ENCODE assay signal across 7 mouse cellular contexts in the genomic region with DNA sequence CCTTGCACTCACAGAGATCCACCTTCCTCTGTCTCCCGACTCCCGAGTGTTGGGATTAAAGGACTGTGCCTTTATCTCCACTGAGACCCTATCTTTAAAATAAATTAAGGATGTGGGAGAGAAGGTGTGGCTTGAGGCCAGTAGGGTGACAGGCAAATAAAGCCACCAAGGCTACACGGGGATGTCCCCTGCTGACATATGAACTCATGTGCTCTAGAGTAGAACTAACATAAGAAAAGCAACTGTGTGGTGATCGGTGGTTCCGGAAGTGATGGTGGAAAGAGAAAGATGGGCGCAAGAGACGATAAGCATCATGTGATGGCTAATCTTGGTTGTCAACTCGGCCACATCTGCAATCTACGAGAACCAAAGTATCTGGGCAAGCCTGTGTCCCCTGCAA. TPM values are rescaled to one million over a fixed set of nuclear protein-coding genes. Genes with fewer than 3 reads are reported as not detected.
DNase-seq lines count a peak whose midpoint lies in the region; ATAC-seq and TF ChIP-seq lines count a peak whose summit lies in the region.

No protein-coding gene starts in this region.

- no peaks in the 10 kb centered on the region for H3K4me1 ChIP-seq in forebrain, postnatal 0 days (ENCODE audit: insufficient read depth)
- peaks cover 9% of the 10 kb centered on the region; the same call in 1 of the 2 replicates for H3K4me1 ChIP-seq in liver, embryonic 16.5 days (ENCODE audit: control insufficient read depth, low read depth, low read length)
- no peaks in the 10 kb centered on the region for H3K4me1 ChIP-seq in stomach, postnatal 0 days (replicated peaks; ENCODE audit: control insufficient read depth, insufficient read depth)

- H3K9ac ChIP-seq in forebrain, postnatal 0 days: peak overlapping the region; percentile 59; the same call in 1 of the 2 replicates
- no peak overlapping the region for H3K9ac ChIP-seq in liver, embryonic 16.5 days (ENCODE audit: low read depth, low read length)
- H3K9ac ChIP-seq in stomach, postnatal 0 days (ENCODE audit: low read length): 0 out of 2 replicates have a peak overlapping the region, but pooled peaks have one; percentile 18

- peaks cover 9% of the 10 kb centered on the region for H3K36me3 ChIP-seq in forebrain, postnatal 0 days (ENCODE audit: insufficient read depth)
- peaks cover 13% of the 10 kb centered on the region for H3K36me3 ChIP-seq in liver, embryonic 16.5 days (ENCODE audit: control insufficient read depth, insufficient read depth)
- H3K36me3 ChIP-seq in stomach, postnatal 0 days (ENCODE audit: control insufficient read depth, insufficient read depth, low read length): peaks cover 5% of the 10 kb centered on the region; the same call in 1 of the 2 replicates

- no peak for TF ChIP-seq CTCF in forebrain, postnatal 0 days (IDR thresholded peaks at IDR 0.05; ENCODE audit: low read depth)
- TF ChIP-seq CTCF in stomach, postnatal 0 days (IDR thresholded peaks at IDR 0.05; ENCODE audit: low read depth): no peak

- peak; percentile 27 for DNase-seq in lung, postnatal 36 days
- DNase-seq in lung, postnatal 10 days: no peak
- DNase-seq in forebrain, postnatal 0 days: no peak
- DNase-seq in stomach, postnatal 0 days (ENCODE audit: low spot score): no peak
- DNase-seq in kidney, postnatal 10 days: no peak
- no peak for DNase-seq in left cerebral cortex, postnatal 25 days (ENCODE audit: low spot score in 2 of 2)

- H3K4me2 ChIP-seq in forebrain, postnatal 0 days (ENCODE audit: low read depth): peak overlapping the region; percentile 68
- peak overlapping the region; percentile 91; the same call in 1 of the 2 replicates for H3K4me2 ChIP-seq in liver, embryonic 16.5 days (ENCODE audit: low read depth, low read length)
- no peak overlapping the region for H3K4me2 ChIP-seq in stomach, postnatal 0 days (replicated peaks; ENCODE audit: low read depth)

- peak overlapping the region; percentile 50; the same call in 1 of the 2 replicates for H3K27ac ChIP-seq in forebrain, postnatal 0 days (ENCODE audit: low read depth, low read length)
- no peak overlapping the region for H3K27ac ChIP-seq in liver, embryonic 16.5 days (ENCODE audit: low read length)
- no peak overlapping the region for H3K27ac ChIP-seq in stomach, postnatal 0 days (replicated peaks)

- peak overlapping the region; percentile 43 for H3K4me3 ChIP-seq in forebrain, postnatal 0 days (ENCODE audit: low read depth, low read length)
- H3K4me3 ChIP-seq in liver, embryonic 16.5 days (ENCODE audit: low read depth, low read length): no peak overlapping the region
- no peak overlapping the region for H3K4me3 ChIP-seq in stomach, postnatal 0 days (ENCODE audit: low read depth, low read length)

- H3K27me3 ChIP-seq in forebrain, postnatal 0 days (ENCODE audit: insufficient read depth, low read length): no peaks in the 10 kb centered on the region
- H3K27me3 ChIP-seq in liver, embryonic 16.5 days (ENCODE audit: control insufficient read depth, insufficient read depth, low read depth, low read length): no peaks in the 10 kb centered on the region
- H3K27me3 ChIP-seq in stomach, postnatal 0 days (ENCODE audit: control insufficient read depth, insufficient read depth, low read length): no peaks in the 10 kb centered on the region

- WGBS in forebrain, postnatal 0 days: 75% methylated on average over 9 of the region's 9 CpGs
- WGBS in liver, embryonic 16.5 days (ENCODE audit: insufficient replicate concordance): 59% methylated on average over 9 of the region's 9 CpGs
- 69% methylated on average over 9 of the region's 9 CpGs for WGBS in stomach, postnatal 0 days

- no peak for ATAC-seq in forebrain, postnatal 0 days
- no peak for ATAC-seq in liver, embryonic 16.5 days (ENCODE audit: low read depth)
- 0 out of 2 replicates have a peak, but pooled peaks have one; percentile 5 for ATAC-seq in stomach, postnatal 0 days (ENCODE audit: low FRiP score, low TSS enrichment)

- intact Hi-C loops in left cerebral cortex, postnatal 25 days (cut with DNase I): no loop called here

- TF ChIP-seq EP300 in stomach, postnatal 0 days (optimal IDR thresholded peaks at IDR 0.05): no peak

- no peaks in the 10 kb centered on the region for H3K9me3 ChIP-seq in forebrain, postnatal 0 days (ENCODE audit: low read length)
- H3K9me3 ChIP-seq in liver, embryonic 16.5 days (replicated peaks; ENCODE audit: control insufficient read depth, low read length): no peaks in the 10 kb centered on the region
- H3K9me3 ChIP-seq in stomach, postnatal 0 days (ENCODE audit: control insufficient read depth, low read length): no peaks in the 10 kb centered on the region

RNA-seq across cellular contexts. Expression of gene Cmtm6, which starts 21.4 kb away (rescaled TPM):
- 16.3 and 17.1 TPM in 2 replicates for total RNA-seq in forebrain, postnatal 0 days (2014; rRNA removed)
- polyA plus RNA-seq in forebrain, postnatal 0 days (2015; fragmentation: Nextera tagmentation; extraction: Ambion mirVana): 19.5 and 22.7 TPM in 2 replicates
- 28.9 and 32.2 TPM in 2 replicates for polyA plus RNA-seq in liver, embryonic 16.5 days (2015; fragmentation: Nextera tagmentation; extraction: Ambion mirVana)
- polyA plus RNA-seq in stomach, postnatal 0 days (2015; fragmentation: Nextera tagmentation; extraction: Ambion mirVana): 50.9 and 53.9 TPM in 2 replicates
- total RNA-seq in left cerebral cortex, postnatal 25 days (2021): 10 to 100 TPM; 22.9 to 23.7 TPM

RNA-seq across cellular contexts. Expression of gene Cmtm7, which starts 29.3 kb away (rescaled TPM):
- total RNA-seq in forebrain, postnatal 0 days (2014; rRNA removed): 4.9 and 6.0 TPM in 2 replicates
- 9.5 and 11.6 TPM in 2 replicates for polyA plus RNA-seq in forebrain, postnatal 0 days (2015; fragmentation: Nextera tagmentation; extraction: Ambion mirVana)
- polyA plus RNA-seq in liver, embryonic 16.5 days (2015; fragmentation: Nextera tagmentation; extraction: Ambion mirVana): 48.4 and 50.5 TPM in 2 replicates
- 83.2 and 84.9 TPM in 2 replicates for polyA plus RNA-seq in stomach, postnatal 0 days (2015; fragmentation: Nextera tagmentation; extraction: Ambion mirVana)
- total RNA-seq in left cerebral cortex, postnatal 25 days (2021): 1 to 10 TPM; 4.9 to 5.0 TPM
